Mouse (Mus musculus) CD4-positive helper T cell, adult 2 months (primary cell): ENCODE results near the gene Hspb7.
A peak's percentile ranks its signal among the peaks of the same experiment; 100 is the strongest.

ENCODE experiments used
- DNase-seq: peaks from one replicate; pipeline ENCODE4 v3.0.0-alpha.2; 2012; ENCODE audit warnings: low read depth, missing footprints, low spot score

The Hspb7 gene

GRCm38 (mm10) chr4:141444451-141445327 lies 24.1 kb downstream of the Hspb7 start, which contains the start of gene Zbtb17:
TSS of gene Zbtb17 (plus strand) at chr4:141444654.
- DNase-seq: peak; percentile 92

DNA sequence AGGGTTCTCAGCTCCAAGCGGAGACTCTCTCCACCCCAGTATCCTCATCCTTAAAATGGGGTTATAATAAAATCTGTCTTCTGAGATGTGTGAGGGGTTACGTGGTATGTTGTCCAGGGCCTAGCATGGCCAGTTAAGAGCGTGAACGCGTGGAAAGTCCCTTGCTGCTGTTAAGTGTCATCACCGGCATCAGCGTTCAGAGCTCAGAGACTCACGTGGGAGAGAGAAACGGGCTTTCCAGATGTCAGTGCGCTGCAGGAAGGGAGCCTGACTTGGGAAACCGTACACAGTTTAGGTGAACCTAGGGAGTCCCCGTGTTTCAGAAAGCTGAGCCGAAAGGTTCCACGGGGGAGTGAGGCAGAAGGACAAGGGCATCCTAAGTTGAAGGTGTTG lies 24.7 kb downstream of the Hspb7 start:
- DNase-seq: peak; percentile 63

DNA sequence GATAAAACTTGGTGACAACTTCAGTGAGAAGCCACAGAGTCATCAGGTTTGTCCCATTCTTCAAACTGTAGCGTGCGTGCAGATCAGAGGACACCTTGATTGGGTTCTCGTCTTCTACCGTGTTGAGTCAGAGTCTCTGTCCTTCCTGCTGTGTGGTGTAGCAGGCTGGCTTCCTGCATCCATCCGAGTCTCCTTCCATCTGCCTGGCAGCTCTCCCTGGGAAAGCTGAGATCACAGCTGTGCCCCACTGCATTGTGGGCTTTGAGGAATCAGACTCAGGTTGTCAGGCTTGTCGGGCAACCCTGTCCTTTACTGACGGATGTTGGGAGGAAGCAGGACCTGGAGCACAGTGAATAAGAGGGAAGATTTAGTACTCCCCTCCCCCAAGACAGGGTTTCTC lies 25.6 kb downstream of the Hspb7 start:
- no peak for DNase-seq

GRCm38 (mm10) chr4:141451251-141451650 lies 30.7 kb downstream of the Hspb7 start:
- DNase-seq: no peak

GRCm38 (mm10) chr4:141451916-141452450 lies 31.4 kb downstream of the Hspb7 start:
- no peak for DNase-seq

DNA sequence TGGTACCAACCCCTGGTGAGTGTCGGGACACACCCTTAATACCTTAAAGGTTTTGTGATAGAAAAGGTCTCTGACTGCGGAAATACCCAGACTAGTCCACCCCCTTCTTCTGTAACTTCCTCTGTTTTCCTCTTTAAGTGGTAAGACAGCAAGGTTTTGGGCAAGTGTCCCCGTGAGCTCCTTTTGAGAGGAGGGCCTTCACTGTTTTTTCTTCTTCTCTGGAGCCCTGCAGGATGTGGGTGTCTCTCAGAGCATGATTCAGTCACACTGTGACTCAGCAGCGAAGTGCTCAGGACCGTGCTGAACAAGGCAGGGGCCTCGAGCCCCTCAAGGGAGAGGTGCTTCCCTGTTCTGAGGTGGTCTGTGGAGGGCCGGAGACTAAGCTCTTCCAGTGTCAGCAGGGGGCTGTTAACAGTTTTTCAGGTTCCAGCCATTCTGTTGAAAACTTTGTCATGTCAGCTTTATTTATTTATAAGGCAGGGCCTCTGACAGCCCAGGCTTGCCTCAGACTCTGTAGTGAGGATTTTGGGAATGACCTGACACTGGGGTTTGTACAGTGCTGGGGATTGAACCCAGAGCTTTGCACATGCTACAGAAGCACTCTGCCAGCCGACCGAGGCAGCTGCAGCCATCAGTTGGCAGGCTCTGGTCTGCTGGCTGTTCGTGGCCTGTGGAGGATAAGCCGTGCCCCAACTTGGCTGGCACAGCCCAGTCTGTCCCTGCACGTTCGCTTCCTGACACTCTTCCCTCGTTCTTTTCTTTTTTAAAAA lies 34.2 kb downstream of the Hspb7 start:
- DNase-seq: peak; percentile 84

DNA sequence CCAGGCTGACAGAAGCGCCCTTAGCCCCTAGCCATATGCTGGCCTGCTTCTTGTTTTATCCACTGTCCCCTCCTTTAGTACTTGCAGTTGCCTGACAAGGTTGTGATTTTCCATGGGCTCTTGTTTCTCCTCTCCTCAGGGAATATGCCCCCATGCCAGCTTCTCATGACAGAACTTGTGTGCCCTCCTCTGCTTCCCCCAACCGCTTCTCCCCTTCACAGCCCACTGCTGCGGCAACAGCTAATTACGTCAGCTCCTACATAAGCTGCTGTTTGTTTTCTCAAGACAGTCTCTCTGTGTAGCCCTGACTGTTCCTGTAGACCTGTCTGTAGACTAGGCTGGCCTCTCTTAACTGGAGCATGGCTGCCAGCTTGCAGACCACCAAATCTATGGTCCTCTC lies 34.9 kb downstream of the Hspb7 start:
- no peak for DNase-seq

- DNase-seq: no peak
These were observed 35.8 kb downstream of the Hspb7 start for GRCm38 (mm10) chr4:141456193-141456938.

GRCm38 (mm10) chr4:141458236-141458635 lies 37.7 kb downstream of the Hspb7 start:
- DNase-seq: no peak

- DNase-seq: no peak
These were observed 38.3 kb downstream of the Hspb7 start for GRCm38 (mm10) chr4:141458888-141459287.

GRCm38 (mm10) chr4:141459766-141460165 lies 39.2 kb downstream of the Hspb7 start:
- no peak for DNase-seq

DNA sequence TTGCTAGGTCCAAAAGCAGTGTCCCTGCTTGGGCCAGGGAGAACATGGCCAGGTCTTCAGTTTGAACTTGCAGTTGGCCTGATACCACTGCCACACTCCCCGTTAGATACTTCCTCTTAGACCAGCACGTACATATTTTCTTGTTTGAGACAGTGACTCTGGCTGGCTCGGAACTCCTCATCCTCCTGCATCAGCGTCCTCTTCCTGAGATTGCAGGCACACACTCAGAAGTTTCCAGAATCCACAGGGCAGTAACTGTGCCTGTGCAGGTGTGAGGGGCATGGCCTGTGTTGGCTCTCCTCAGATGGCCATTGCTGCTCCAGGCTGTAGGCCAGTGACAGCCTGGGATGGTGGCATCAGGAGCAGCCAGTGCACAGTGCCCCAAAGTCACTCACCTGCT lies 39.9 kb downstream of the Hspb7 start:
- no peak for DNase-seq

DNA sequence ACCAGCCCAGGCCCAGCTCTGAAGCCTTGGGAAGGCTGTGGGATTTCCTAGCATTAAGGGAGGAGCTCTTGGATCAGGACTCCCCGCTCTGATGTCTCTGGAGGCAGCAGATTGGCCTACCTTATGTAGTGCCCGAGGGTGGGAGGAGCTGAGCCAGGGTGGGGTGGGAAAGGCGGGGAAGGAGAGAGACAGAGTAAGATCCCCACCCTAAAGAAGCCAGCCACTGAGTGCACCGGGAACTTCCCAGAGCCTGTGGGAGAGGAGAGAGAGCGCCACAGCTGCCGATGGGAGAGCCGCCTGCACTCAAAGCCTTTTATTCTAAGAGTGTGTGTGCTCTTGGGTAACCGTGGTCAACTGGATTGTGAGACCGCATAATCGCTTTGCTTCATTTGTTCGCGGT lies 40.5 kb downstream of the Hspb7 start:
- DNase-seq: no peak

DNA sequence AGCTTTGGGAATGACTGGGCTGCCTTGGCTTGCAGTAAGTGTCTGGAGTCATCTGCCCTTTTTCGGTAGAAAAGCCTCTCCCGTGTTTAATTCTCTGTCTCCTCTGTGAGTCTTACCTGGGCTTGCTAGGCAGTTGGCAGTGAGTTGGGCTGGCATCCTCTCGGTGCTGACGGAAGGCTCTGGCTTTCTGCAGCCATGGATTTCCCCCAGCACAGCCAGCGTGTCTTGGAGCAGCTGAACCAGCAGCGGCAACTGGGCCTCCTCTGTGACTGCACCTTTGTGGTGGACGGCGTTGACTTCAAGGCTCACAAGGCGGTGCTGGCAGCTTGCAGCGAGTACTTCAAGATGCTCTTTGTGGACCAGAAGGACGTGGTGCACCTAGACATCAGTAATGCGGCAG lies 41.0 kb downstream of the Hspb7 start:
- no peak for DNase-seq

- DNase-seq: no peak
These were observed 42.9 kb downstream of the Hspb7 start for GRCm38 (mm10) chr4:141463472-141463871.

- DNase-seq: no peak
These were observed 44.1 kb downstream of the Hspb7 start for GRCm38 (mm10) chr4:141464722-141465121.

DNA sequence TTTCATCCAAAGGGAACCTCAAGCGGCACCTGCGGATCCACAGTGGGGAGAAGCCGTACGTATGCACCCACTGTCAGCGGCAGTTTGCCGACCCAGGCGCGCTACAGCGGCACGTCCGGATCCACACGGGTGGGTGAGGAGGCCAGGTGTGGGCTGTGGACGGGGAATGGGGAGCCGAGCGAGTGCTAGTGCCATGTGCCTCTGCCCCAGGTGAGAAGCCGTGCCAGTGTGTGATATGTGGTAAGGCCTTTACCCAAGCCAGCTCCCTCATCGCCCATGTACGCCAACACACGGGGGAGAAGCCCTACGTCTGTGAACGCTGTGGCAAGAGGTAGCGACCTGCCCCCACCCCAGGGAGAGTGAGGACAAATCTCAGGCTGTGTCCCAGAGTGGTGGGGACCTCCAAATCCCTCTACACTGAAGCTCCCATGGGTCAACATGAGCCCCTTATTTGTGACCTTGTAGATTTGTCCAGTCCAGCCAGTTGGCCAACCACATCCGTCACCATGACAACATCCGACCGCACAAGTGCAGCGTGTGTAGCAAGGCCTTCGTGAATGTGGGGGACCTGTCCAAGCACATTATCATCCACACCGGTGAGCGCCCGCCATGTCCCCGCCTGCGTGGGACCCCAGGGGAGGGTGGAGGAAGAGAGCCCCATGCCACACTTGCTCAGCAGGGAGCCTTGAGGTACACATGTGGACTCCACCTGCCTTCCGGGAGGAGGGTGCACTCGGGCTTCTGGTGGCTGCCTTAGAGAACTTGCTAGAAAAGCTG lies 45.1 kb downstream of the Hspb7 start:
- DNase-seq: no peak

DNA sequence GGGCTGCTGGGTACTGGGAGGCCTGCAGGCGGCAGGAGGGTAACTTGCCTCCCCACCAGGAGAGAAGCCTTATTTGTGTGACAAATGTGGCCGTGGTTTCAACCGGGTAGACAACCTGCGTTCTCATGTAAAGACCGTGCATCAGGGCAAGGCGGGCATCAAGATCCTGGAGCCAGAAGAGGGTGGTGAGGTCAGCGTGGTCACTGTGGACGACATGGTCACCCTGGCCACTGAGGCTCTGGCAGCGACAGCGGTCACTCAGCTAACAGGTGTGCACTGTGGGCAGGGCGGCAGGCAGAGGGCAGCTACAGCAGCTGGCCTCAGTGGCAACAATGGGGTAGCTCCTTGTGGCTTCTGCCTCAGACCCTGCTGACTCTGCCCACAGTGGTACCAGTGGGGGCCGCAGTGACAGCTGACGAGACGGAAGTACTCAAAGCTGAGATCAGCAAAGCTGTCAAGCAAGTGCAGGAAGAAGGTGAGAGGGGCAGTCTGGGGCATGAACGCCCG lies 45.8 kb downstream of the Hspb7 start:
- no peak for DNase-seq

DNA sequence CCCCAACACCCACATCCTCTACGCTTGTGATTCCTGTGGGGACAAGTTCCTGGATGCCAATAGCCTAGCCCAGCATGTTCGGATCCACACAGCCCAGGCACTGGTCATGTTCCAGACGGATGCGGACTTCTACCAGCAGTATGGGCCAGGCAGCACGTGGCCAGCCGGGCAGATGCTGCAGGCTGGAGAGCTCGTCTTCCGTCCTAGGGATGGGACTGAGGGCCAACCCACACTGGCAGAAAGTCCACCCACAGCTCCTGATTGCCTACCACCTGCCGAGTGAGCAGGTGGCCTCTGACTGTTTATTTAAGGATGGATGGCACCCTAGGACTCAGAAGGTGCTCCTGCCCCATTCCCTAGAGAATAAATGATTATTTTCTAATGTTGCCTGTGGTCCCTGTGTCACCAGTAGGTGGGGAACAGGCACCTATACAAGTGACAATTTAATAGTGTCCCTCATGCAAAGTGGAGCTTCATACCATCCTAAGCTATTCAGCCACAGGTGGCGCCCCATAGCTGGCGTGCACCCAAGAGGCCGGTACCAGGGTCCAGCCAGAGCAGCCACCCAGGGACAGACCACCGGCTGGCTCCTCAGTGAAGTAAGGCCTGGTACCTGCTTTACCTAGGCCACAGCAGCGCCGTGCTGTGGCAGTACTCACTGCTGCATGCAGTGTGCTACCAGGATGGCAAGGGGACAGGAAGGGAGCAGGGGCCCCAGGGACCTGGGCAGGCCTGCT lies 46.4 kb downstream of the Hspb7 start:
- no peak for DNase-seq

DNA sequence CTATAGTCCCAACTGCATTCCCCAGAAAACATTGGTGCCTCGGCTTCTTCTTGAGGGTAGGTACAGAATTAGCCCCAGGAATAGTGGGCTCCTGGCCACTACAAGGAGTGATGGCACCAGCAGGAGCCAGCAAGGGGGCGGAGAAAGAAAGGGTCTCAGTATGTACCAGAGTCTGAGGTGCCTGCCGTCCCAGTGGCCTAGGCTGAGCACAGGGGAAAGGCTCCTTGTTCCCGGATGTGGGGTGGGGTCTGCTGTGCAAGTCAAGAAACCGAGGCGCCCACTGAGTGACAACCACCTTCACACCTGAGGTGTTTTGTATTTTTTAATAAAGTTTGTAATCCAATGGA lies 47.0 kb downstream of the Hspb7 start:
- no peak for DNase-seq
